Mouse (Mus musculus) heart, postnatal 0 days (tissue): Measurements from ENCODE around the gene Ptgis.

Experiments
- CTCF ChIP-seq: IDR thresholded peaks from 2 replicates; pipeline ENCODE4 v1.5.1; 2016; ENCODE audit warnings: antibody characterized with exemption, control low read depth, low read depth
- EP300 ChIP-seq: IDR thresholded peaks from 2 replicates; pipeline ENCODE4 v1.6.1; 2016; ENCODE audit warnings: antibody characterized with exemption, low read depth

DNA sequence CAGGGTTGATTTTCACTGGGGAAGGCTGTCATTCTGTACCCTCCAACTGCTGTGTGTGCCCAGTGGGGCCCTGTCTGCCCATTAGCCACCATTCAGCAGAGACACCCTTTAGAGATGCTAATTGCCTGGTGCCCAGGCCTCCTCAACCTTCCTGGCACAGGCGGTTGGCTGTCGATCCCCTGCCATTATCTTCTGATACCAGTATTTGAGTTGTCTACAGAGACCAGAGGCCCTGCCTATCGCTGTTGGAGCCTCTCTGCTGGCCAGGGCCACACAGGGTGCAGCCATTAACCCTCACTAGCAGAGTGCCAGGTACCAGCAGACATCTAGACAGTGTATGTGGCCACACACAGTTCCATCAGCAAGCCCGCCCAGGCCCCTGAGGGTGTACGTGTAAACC lies 81.6 kb downstream of the Ptgis start:
- no peak for TF ChIP-seq CTCF
- no peak for TF ChIP-seq EP300
